Mouse (Mus musculus) hindbrain, embryonic 14.5 days (tissue): ENCODE data around the gene Gm12248. TPM values are rescaled to one million over a fixed set of nuclear protein-coding genes. Genes with fewer than 3 reads are reported as not detected.

ENCODE experiments used
- ATAC-seq: fragments of 200-750 bp; cut with Nextera tagmentation; 2 replicates; pipeline ENCODE4 v1.8.0; 2017; ENCODE audit warnings: moderate number of reproducible peaks, mild to moderate bottlenecking, moderate TSS enrichment, moderate library complexity; ENCODE audit not compliant: low FRiP score
- DNase-seq: peaks from one replicate; pipeline ENCODE4 v3.0.0-alpha.2; 2015; ENCODE audit warnings: low spot score
- H3K27ac ChIP-seq: fragments of 300-500 bp; sonication (generic); 2 replicates; pipeline ENCODE4 v1.5.1; 2014; ENCODE audit warnings: mild to moderate bottlenecking, moderate library complexity
- H3K27me3 ChIP-seq: fragments of 300-500 bp; sonication (generic); 2 replicates; pipeline ENCODE4 v1.6.1; 2014; ENCODE audit warnings: mild to moderate bottlenecking, low read length, mixed read lengths; ENCODE audit not compliant: control insufficient read depth, insufficient read depth
- H3K36me3 ChIP-seq: fragments of 300-500 bp; sonication (generic); replicated peaks from 2 replicates; pipeline ENCODE4 v1.6.1; 2014; ENCODE audit not compliant: control insufficient read depth, insufficient read depth
- H3K4me1 ChIP-seq: fragments of 300-500 bp; sonication (generic); replicated peaks from 2 replicates; pipeline ENCODE4 v1.6.1; 2014; ENCODE audit warnings: antibody characterized with exemption, low read length, mixed read lengths; ENCODE audit not compliant: control insufficient read depth, insufficient read depth
- H3K4me2 ChIP-seq: fragments of 300-500 bp; sonication (generic); replicated peaks from 2 replicates; pipeline ENCODE4 v1.6.1; 2014; ENCODE audit warnings: mild to moderate bottlenecking, moderate library complexity
- H3K4me3 ChIP-seq: fragments of 300-500 bp; sonication (generic); replicated peaks from 2 replicates; pipeline ENCODE4 v1.5.1; 2014; ENCODE audit warnings: mild to moderate bottlenecking, low read length
- H3K9ac ChIP-seq: fragments of 300-500 bp; sonication (generic); 2 replicates; pipeline ENCODE4 v1.6.1; 2014
- H3K9me3 ChIP-seq: fragments of 300-500 bp; sonication (generic); 2 replicates; pipeline ENCODE4 v1.6.1; 2016; ENCODE audit warnings: low read length; ENCODE audit not compliant: control insufficient read depth
- WGBS: fragments of 180-500 bp; shearing (Covaris S2); extraction: QIAGEN DNeasy Blood & Tissue Kit; methylation state at CpG from one replicate; pipeline ENCODE4 v1.1.7; 2014; 5-methylcytosine and 5-hydroxymethylcytosine counted together
- polyA plus RNA-seq: library from polyadenylated mRNA; unstranded; fragments of >200 nt; fragmentation: Nextera tagmentation; extraction: Ambion mirVana; gene quantifications from 2 replicates; pipeline ENCODE4 v1.2.1, GENCODE M21; 2014

Gene Gm12248
- polyA plus RNA-seq, 1 experiment from 2014 or later = not detected

DNA sequence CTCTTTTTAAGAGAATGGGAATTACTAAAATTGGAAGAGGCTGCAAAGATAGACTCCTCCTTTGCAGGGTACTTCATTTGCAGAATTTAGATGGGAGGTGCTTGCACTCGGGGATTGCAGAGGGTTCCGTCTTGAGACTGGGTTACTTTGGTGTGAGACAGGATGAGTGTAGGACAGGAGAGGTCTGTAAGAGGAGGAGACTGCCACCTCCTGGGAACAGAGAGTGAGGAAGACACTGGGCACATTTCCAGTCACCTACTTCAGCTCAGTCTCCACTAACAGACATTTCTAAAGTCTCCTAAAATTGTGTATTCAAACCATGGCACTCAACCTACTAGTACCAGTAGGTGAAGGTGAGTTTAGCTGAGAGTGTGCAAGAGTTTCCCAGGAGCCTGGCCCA is 74.6 kb downstream of the Gm12248 start:
- WGBS = 75% methylated on average over 2 of the region's 2 CpGs
- no peak for ATAC-seq

GRCm38 (mm10) chr11:58017422-58017821 is 75.5 kb downstream of the Gm12248 start:
- H3K27me3 ChIP-seq = no peaks in the 10 kb centered on the region
- H3K4me1 ChIP-seq = peaks cover 18% of the 10 kb centered on the region
- H3K36me3 ChIP-seq = no peaks in the 10 kb centered on the region
- no peak overlapping the region for H3K27ac ChIP-seq
- H3K9ac ChIP-seq = no peak overlapping the region
- H3K4me2 ChIP-seq = no peak overlapping the region
- no peaks in the 10 kb centered on the region for H3K9me3 ChIP-seq
- 72% methylated on average over 1 of the region's 1 CpGs for WGBS
- H3K4me3 ChIP-seq = no peak overlapping the region
- DNase-seq (no peak), ATAC-seq (no peak)

More for the DNA sequence above, 74.6 kb downstream of the Gm12248 start:
- Histone ChIP-seq H3K27me3 (no peaks in the 10 kb centered on the region), H3K36me3 (no peaks in the 10 kb centered on the region), H3K9me3 (no peaks in the 10 kb centered on the region), H3K4me2 (no peak overlapping the region), H3K4me1 (peaks cover 18% of the 10 kb centered on the region), H3K9ac (no peak overlapping the region), H3K27ac (no peak overlapping the region), H3K4me3 (no peak overlapping the region)
- DNase-seq = no peak

GRCm38 (mm10) chr11:58016371-58016770 is 76.6 kb downstream of the Gm12248 start:
- no peak for ATAC-seq
- no peak overlapping the region for H3K4me3 ChIP-seq
- no peak for DNase-seq
- no peak overlapping the region for H3K4me2 ChIP-seq
- peaks cover 23% of the 10 kb centered on the region for H3K4me1 ChIP-seq
- H3K27ac ChIP-seq = no peak overlapping the region
- WGBS = 74% methylated on average over 3 of the region's 3 CpGs
- no peaks in the 10 kb centered on the region for H3K36me3 ChIP-seq
- no peaks in the 10 kb centered on the region for H3K9me3 ChIP-seq
- no peaks in the 10 kb centered on the region for H3K27me3 ChIP-seq
- no peak overlapping the region for H3K9ac ChIP-seq

DNA sequence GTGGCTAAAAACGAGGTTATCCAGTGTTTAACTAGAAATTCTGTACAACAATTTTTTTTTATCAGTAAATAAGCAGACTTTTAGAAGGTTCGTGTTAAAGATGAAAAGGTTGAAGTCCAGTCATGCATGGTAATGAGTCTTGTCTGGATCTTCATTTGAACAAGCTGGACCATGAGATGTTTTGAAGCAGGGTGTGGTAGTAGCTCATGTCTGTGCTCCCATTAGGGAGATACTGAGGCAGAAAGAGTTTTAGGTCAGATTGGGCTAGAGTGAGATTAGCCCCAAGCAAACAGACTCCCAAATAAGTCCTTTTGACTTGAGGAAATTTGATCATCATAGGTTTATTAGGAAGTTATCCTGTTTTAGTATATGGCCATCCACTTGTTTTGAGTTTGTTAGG is 77.6 kb downstream of the Gm12248 start:
- Histone ChIP-seq H3K27me3 (no peaks in the 10 kb centered on the region), H3K4me3 (no peak overlapping the region), H3K27ac (no peak overlapping the region), H3K4me1 (peaks cover 27% of the 10 kb centered on the region), H3K9me3 (no peaks in the 10 kb centered on the region), H3K36me3 (no peaks in the 10 kb centered on the region), H3K9ac (no peak overlapping the region), H3K4me2 (no peak overlapping the region)
- no peak for ATAC-seq
- 74% methylated on average over 2 of the region's 2 CpGs for WGBS
- DNase-seq = no peak

GRCm38 (mm10) chr11:58014604-58015003 is 78.3 kb downstream of the Gm12248 start:
- Histone ChIP-seq H3K4me3 (no peak overlapping the region), H3K4me1 (peaks cover 30% of the 10 kb centered on the region), H3K36me3 (no peaks in the 10 kb centered on the region), H3K27ac (no peak overlapping the region), H3K9me3 (no peaks in the 10 kb centered on the region), H3K27me3 (no peaks in the 10 kb centered on the region), H3K9ac (no peak overlapping the region), H3K4me2 (no peak overlapping the region)
- 83% methylated on average over 1 of the region's 1 CpGs for WGBS
- no peak for DNase-seq
- ATAC-seq = no peak

Other genes with a start within 250 kb of the Gm12248 start
- gene Larp1, start 84.1 kb downstream of the Gm12248 start, polyA plus RNA-seq = 19.6 and 21.3 TPM in 2 replicates
- gene Cnot8, start 11.0 kb upstream of the Gm12248 start, polyA plus RNA-seq = 96.1 and 111 TPM in 2 replicates
- gene Gemin5, start 75.4 kb upstream of the Gm12248 start, polyA plus RNA-seq = 12.5 and 15.5 TPM in 2 replicates
- 86.9 and 98.4 TPM in 2 replicates for gene Mrpl22, start 78.5 kb upstream of the Gm12248 start, polyA plus RNA-seq
- 1.5 and 2.4 TPM in 2 replicates for gene Igtp, start 106.4 kb upstream of the Gm12248 start, polyA plus RNA-seq
- gene Irgm2, start 106.5 kb upstream of the Gm12248 start, polyA plus RNA-seq = 0.94 and 1.4 TPM in 2 replicates
- gene 4930438A08Rik, start 181.7 kb upstream of the Gm12248 start, polyA plus RNA-seq = not detected in 2 replicates
- 13.5 and 16.2 TPM in 2 replicates for gene Zfp692, start 213.9 kb upstream of the Gm12248 start, polyA plus RNA-seq
- gene Zfp672, start 237.2 kb upstream of the Gm12248 start, polyA plus RNA-seq = 38.3 and 44.3 TPM in 2 replicates
- 34.3 and 36.5 TPM in 2 replicates for gene Sh3bp5l, start 237.6 kb upstream of the Gm12248 start, polyA plus RNA-seq